Mouse (Mus musculus): Measurements from ENCODE around the gene Htt.

DNA sequence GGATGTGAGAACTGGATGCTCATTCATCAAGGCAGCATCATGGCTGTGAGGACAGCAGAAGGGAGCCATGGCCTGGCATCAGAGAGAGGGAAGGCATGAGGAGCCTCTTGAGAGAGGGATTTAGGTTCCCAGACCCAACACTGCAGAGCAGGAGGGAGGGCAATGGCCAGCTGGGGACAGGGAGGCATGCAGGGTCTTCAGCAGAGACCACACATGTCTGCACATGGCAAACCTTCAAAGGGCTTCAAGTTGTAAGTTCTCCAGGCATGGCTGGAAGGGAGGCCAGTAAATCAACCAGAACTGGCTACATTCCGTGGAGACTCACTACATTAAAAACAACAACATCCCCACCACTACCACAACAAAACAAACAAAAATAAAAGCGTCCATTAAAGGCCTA is 169.6 kb downstream of the Htt start:
- TF ChIP-seq CTCF (conservative IDR thresholded peaks at IDR 0.05; ENCODE audit: insufficient read depth, insufficient read length, low read depth, low read length) (no peak), POLR2A (IDR thresholded peaks at IDR 0.05; ENCODE audit: low read depth, low read length) (no peak)

All from kidney, adult 2 months (tissue).